Mouse (Mus musculus) myocyte (in vitro differentiated cells): ENCODE data around the gene Sphk1. TPM values are rescaled to one million over a fixed set of nuclear protein-coding genes. Genes with fewer than 3 reads are reported as not detected.

Source experiments
- H3K27me3 ChIP-seq: one replicate; pipeline ENCODE4 v1.6.1; 2011; ENCODE audit not compliant: control insufficient read depth, insufficient read depth, insufficient read length
- H3K36me3 ChIP-seq: one replicate; pipeline ENCODE4 v1.6.1; 2011; ENCODE audit not compliant: control insufficient read depth, insufficient read depth
- H3K4me2 ChIP-seq: one replicate; pipeline ENCODE4 v1.6.1; 2011; ENCODE audit warnings: low read depth, control low read depth
- H3K4me3 ChIP-seq: one replicate; pipeline ENCODE4 v1.5.1; 2011; ENCODE audit warnings: mild to moderate bottlenecking, control low read depth, moderate library complexity
- H3K79me2 ChIP-seq: one replicate; pipeline ENCODE4 v1.6.1; 2011; ENCODE audit not compliant: control insufficient read depth, insufficient read depth
- H3ac ChIP-seq: one replicate; pipeline ENCODE4 v1.6.1; 2011; ENCODE audit not compliant: control insufficient read depth, insufficient read length
- CEBPB ChIP-seq: IDR thresholded peaks from 2 replicates; pipeline ENCODE4 v1.6.1; 2011; ENCODE audit warnings: mild to moderate bottlenecking, moderate library complexity; ENCODE audit not compliant: poor library complexity, insufficient read depth, severe bottlenecking
- E2F4 ChIP-seq: IDR thresholded peaks from one replicate; pipeline ENCODE4 v1.6.1; 2011; ENCODE audit warnings: mild to moderate bottlenecking, control low read depth, moderate library complexity; ENCODE audit not compliant: insufficient read depth
- MAX ChIP-seq: IDR thresholded peaks from one replicate; pipeline ENCODE4 v1.6.1; 2011; ENCODE audit warnings: low read depth, mild to moderate bottlenecking, control low read depth
- MYOD1 ChIP-seq, 3 experiments: IDR thresholded peaks; one replicate each; pipeline ENCODE4 v1.6.1; 2011; ENCODE audit warnings: control low read depth in 2 of 3, low read depth in 2 of 3, mild to moderate bottlenecking in 2 of 3, moderate library complexity in 1 of 3; ENCODE audit not compliant: insufficient read length in 2 of 3, control insufficient read depth in 1 of 3
- MYOG ChIP-seq, 3 experiments: IDR thresholded peaks; one replicate each; pipeline ENCODE4 v1.6.1; 2011; ENCODE audit warnings: control low read depth in 2 of 3, low read depth in 2 of 3, mild to moderate bottlenecking in 2 of 3; ENCODE audit not compliant: insufficient read length in 2 of 3, control insufficient read depth in 1 of 3, insufficient read depth in 1 of 3
- POLR2A ChIP-seq: IDR thresholded peaks from one replicate; pipeline ENCODE4 v1.6.1; 2011; ENCODE audit warnings: low read depth, mild to moderate bottlenecking, control low read depth, moderate library complexity; ENCODE audit not compliant: insufficient read length
- POLR2AphosphoS2 ChIP-seq: IDR thresholded peaks from one replicate; pipeline ENCODE4 v1.6.1; 2011; ENCODE audit warnings: low read depth, control low read depth; ENCODE audit not compliant: insufficient read length
- REST ChIP-seq: IDR thresholded peaks from one replicate; pipeline ENCODE4 v1.6.1; 2011; ENCODE audit warnings: mild to moderate bottlenecking, control low read depth, moderate library complexity; ENCODE audit not compliant: insufficient read depth, insufficient read length
- SRF ChIP-seq: IDR thresholded peaks from one replicate; pipeline ENCODE4 v1.6.1; 2011; ENCODE audit warnings: low read depth; ENCODE audit not compliant: control insufficient read depth, insufficient read length
- TCF12 ChIP-seq: IDR thresholded peaks from one replicate; pipeline ENCODE4 v1.6.1; 2011; ENCODE audit warnings: mild to moderate bottlenecking, control low read depth; ENCODE audit not compliant: poor library complexity, insufficient read depth, severe bottlenecking
- TCF3 ChIP-seq: IDR thresholded peaks from one replicate; pipeline ENCODE4 v1.6.1; 2011; ENCODE audit warnings: low read depth, control low read depth; ENCODE audit not compliant: insufficient read length
- USF1 ChIP-seq: IDR thresholded peaks from one replicate; pipeline ENCODE4 v1.6.1; 2011; ENCODE audit warnings: low read depth, mild to moderate bottlenecking, control low read depth, moderate library complexity
- polyA plus RNA-seq: library from polyadenylated mRNA; unstranded; fragments of >200 nt; fragmentation: generic; extraction: Trizol; gene quantifications from one replicate; pipeline ENCODE4 v1.2.1, GENCODE M21; 2012; ENCODE audit warnings: missing spikeins

The Sphk1 gene
- polyA plus RNA-seq, 1 experiment: 24.5 TPM

- TF ChIP-seq MAX (no peak), POLR2AphosphoS2 (no peak), MYOG (IDR thresholded peaks at IDR 0.05; ENCODE audit: control insufficient read depth in 1 of 3, insufficient read depth in 1 of 3, insufficient read length in 2 of 3, low read depth in 2 of 3) (no peak), TCF3 (no peak), POLR2A (no peak), SRF (no peak), TCF12 (no peak)
- Histone ChIP-seq H3K4me2 (no peak overlapping the region), H3K27me3 (no peaks in the 10 kb centered on the region), H3K4me3 (no peak overlapping the region), H3ac (no peak overlapping the region), H3K36me3 (no peaks in the 10 kb centered on the region), H3K79me2 (no peaks in the 10 kb centered on the region)
Measured at GRCm38 (mm10) chr11:116515330-116516020, 15.2 kb upstream of the Sphk1 start.

- H3K4me2 ChIP-seq: peak overlapping the region; percentile 35
Measured at GRCm38 (mm10) chr11:116518482-116518881, 12.2 kb upstream of the Sphk1 start.

GRCm38 (mm10) chr11:116521143-116521542 lies 9.6 kb upstream of the Sphk1 start:
- H3K27me3 ChIP-seq: no peaks in the 10 kb centered on the region
- no peak for TF ChIP-seq USF1
- no peak for TF ChIP-seq MYOD1 (IDR thresholded peaks at IDR 0.05; ENCODE audit: control insufficient read depth in 1 of 3, insufficient read length in 2 of 3, low read depth in 2 of 3)
- no peak for TF ChIP-seq TCF3
- no peak for TF ChIP-seq MYOG (IDR thresholded peaks at IDR 0.05; ENCODE audit: control insufficient read depth in 1 of 3, insufficient read depth in 1 of 3, insufficient read length in 2 of 3, low read depth in 2 of 3)
- TF ChIP-seq CEBPB: no peak
- no peak for TF ChIP-seq POLR2AphosphoS2
- no peak for TF ChIP-seq POLR2A
- no peak for TF ChIP-seq TCF12
- TF ChIP-seq SRF: no peak
- TF ChIP-seq MAX: no peak
- no peak overlapping the region for H3K4me3 ChIP-seq
- H3ac ChIP-seq: no peak overlapping the region
- H3K79me2 ChIP-seq: no peaks in the 10 kb centered on the region
- no peak overlapping the region for H3K4me2 ChIP-seq
- no peaks in the 10 kb centered on the region for H3K36me3 ChIP-seq

More at GRCm38 (mm10) chr11:116518482-116518881, 12.2 kb upstream of the Sphk1 start:
- Histone ChIP-seq H3K36me3 (no peaks in the 10 kb centered on the region), H3K79me2 (no peaks in the 10 kb centered on the region), H3K4me3 (no peak overlapping the region), H3ac (no peak overlapping the region), H3K27me3 (no peaks in the 10 kb centered on the region)
- no peak for TF ChIP-seq REST
- TF ChIP-seq MYOD1 (IDR thresholded peaks at IDR 0.05; ENCODE audit: control insufficient read depth in 1 of 3, insufficient read length in 2 of 3, low read depth in 2 of 3): peak in 2 of 3 experiments; percentile 61 to 73
- peak; percentile 80 for TF ChIP-seq CEBPB
- TF ChIP-seq POLR2A: no peak
- no peak for TF ChIP-seq USF1
- TF ChIP-seq E2F4: no peak
- TF ChIP-seq MYOG (IDR thresholded peaks at IDR 0.05; ENCODE audit: control insufficient read depth in 1 of 3, insufficient read depth in 1 of 3, insufficient read length in 2 of 3, low read depth in 2 of 3): peak; percentile 21 to 83 (median 33)
- no peak for TF ChIP-seq TCF12
- no peak for TF ChIP-seq POLR2AphosphoS2
- no peak for TF ChIP-seq SRF
- TF ChIP-seq MAX: no peak
- no peak for TF ChIP-seq TCF3

- Histone ChIP-seq H3ac (no peak overlapping the region), H3K4me2 (peak overlapping the region; percentile 72), H3K4me3 (no peak overlapping the region), H3K27me3 (no peaks in the 10 kb centered on the region), H3K79me2 (no peaks in the 10 kb centered on the region), H3K36me3 (no peaks in the 10 kb centered on the region)
- TF ChIP-seq USF1 (no peak), MYOG (IDR thresholded peaks at IDR 0.05; ENCODE audit: control insufficient read depth in 1 of 3, insufficient read depth in 1 of 3, insufficient read length in 2 of 3, low read depth in 2 of 3) (peak in 1 of 3 experiments; percentile 69)
Measured at GRCm38 (mm10) chr11:116522046-116522445, 8.7 kb upstream of the Sphk1 start.

- H3K36me3 ChIP-seq: no peaks in the 10 kb centered on the region
- TF ChIP-seq MYOG (IDR thresholded peaks at IDR 0.05; ENCODE audit: control insufficient read depth in 1 of 3, insufficient read depth in 1 of 3, insufficient read length in 2 of 3, low read depth in 2 of 3) (peak; percentile 23 to 94 (median 81)), POLR2AphosphoS2 (no peak), SRF (no peak), E2F4 (no peak), MAX (no peak), USF1 (no peak), CEBPB (no peak), TCF12 (peak; percentile 52), POLR2A (peak; percentile 13), TCF3 (no peak), MYOD1 (IDR thresholded peaks at IDR 0.05; ENCODE audit: control insufficient read depth in 1 of 3, insufficient read length in 2 of 3, low read depth in 2 of 3) (peak; percentile 65 to 79 (median 68))
- H3ac ChIP-seq: no peak overlapping the region
- no peaks in the 10 kb centered on the region for H3K79me2 ChIP-seq
- no peaks in the 10 kb centered on the region for H3K27me3 ChIP-seq
- H3K4me2 ChIP-seq: peak overlapping the region; percentile 72
- no peak overlapping the region for H3K4me3 ChIP-seq
Measured at GRCm38 (mm10) chr11:116522886-116523698, 7.6 kb upstream of the Sphk1 start.
